Mouse (Mus musculus) liver, embryonic 14.5 days (tissue): Measurements from ENCODE around the gene Myef2.
"Not testable (repeated sequence)": the region's sequence is repeated elsewhere in the genome, so short reads cannot be mapped to it uniquely, and the experiment has no call there.

Experiments
- CTCF ChIP-seq: IDR thresholded peaks from 2 replicates; pipeline ENCODE4 v1.5.1; 2016; ENCODE audit warnings: antibody characterized with exemption, low read depth, control low read depth
- EP300 ChIP-seq: IDR thresholded peaks from 2 replicates; pipeline ENCODE4 v1.6.1; 2016; ENCODE audit warnings: antibody characterized with exemption, low read depth

DNA sequence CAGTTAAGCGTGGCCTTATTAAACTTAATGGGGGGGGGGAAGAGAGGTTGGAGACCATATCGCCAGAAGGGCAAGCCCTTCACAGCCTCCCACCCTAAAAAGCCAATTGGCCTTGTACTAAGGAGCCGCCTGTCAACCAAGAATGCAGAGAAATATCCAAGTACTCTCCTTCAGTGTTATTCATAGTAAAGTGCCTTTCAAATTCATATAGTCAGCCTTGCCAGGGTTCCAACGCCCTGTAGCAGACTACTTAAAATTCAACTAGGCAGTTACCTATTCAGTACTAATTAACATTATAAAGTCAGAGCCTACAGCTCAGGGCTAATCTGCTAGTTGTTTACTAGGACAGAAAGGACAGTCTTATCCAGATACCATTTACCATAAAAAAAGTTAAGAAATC lies 16.9 kb downstream of the Myef2 start:
- TF ChIP-seq CTCF, EP300: not testable (repeated sequence)
